Comparison of ENCODE assay signal across 10 mouse cellular contexts in genomic region chr7:100924200-100924599, GRCm38 (mm10). TPM values are rescaled to one million over a fixed set of nuclear protein-coding genes. Genes with fewer than 3 reads are reported as not detected.
DNase-seq lines count a peak whose midpoint lies in the region; ATAC-seq and TF ChIP-seq lines count a peak whose summit lies in the region.
"Had no signal": no experiment of that assay in that cellular context is flagged by ENCODE, and none has a peak within 500 bp of the region (broad histone marks: within the 10 kb centered on the region; RNA-seq: fewer than 3 reads in every experiment).

No protein-coding gene starts in this region.

- H3K9me3 ChIP-seq in heart, embryonic 16.5 days (replicated peaks; ENCODE audit: control insufficient read depth, low read length): no peaks in the 10 kb centered on the region
- H3K9me3 ChIP-seq in lung, postnatal 0 days (ENCODE audit: low read length): no peaks in the 10 kb centered on the region
- no peaks in the 10 kb centered on the region for H3K9me3 ChIP-seq in intestine, embryonic 15.5 days
- H3K9me3 ChIP-seq in neural tube, embryonic 15.5 days (replicated peaks): no peaks in the 10 kb centered on the region

- H3K4me2 ChIP-seq in heart, embryonic 16.5 days (ENCODE audit: low read depth, low read length): peak overlapping the region; percentile 90
- H3K4me2 ChIP-seq in lung, postnatal 0 days (replicated peaks; ENCODE audit: low read depth, low read length): peak overlapping the region; percentile 91
- H3K4me2 ChIP-seq in intestine, embryonic 15.5 days (replicated peaks): peak overlapping the region; percentile 86
- peak overlapping the region; percentile 74 for H3K4me2 ChIP-seq in neural tube, embryonic 15.5 days

- WGBS in heart, embryonic 16.5 days: 68% methylated on average over 5 of the region's 5 CpGs
- WGBS in lung, postnatal 0 days: 57% methylated on average over 5 of the region's 5 CpGs
- WGBS in intestine, embryonic 15.5 days: 68% methylated on average over 5 of the region's 5 CpGs
- 91% methylated on average over 5 of the region's 5 CpGs for WGBS in neural tube, embryonic 15.5 days

- no peaks in the 10 kb centered on the region for H3K27me3 ChIP-seq in heart, embryonic 16.5 days (ENCODE audit: control insufficient read depth, insufficient read depth, low read length)
- H3K27me3 ChIP-seq in lung, postnatal 0 days (replicated peaks; ENCODE audit: insufficient read depth, low read length): no peaks in the 10 kb centered on the region
- no peaks in the 10 kb centered on the region for H3K27me3 ChIP-seq in intestine, embryonic 15.5 days (replicated peaks)
- H3K27me3 ChIP-seq in neural tube, embryonic 15.5 days (replicated peaks): 0 out of 2 replicates have a peak, but pooled peaks cover 5% of the 10 kb centered on the region

- H3K4me3 ChIP-seq in heart, embryonic 16.5 days (ENCODE audit: low read length): 0 out of 2 replicates have a peak overlapping the region, but pooled peaks have one; percentile 15
- no peak overlapping the region for H3K4me3 ChIP-seq in lung, postnatal 0 days (ENCODE audit: low read depth, low read length)
- H3K4me3 ChIP-seq in intestine, embryonic 15.5 days (replicated peaks): 0 out of 2 replicates have a peak overlapping the region, but pooled peaks have one; percentile 6
- H3K4me3 ChIP-seq in neural tube, embryonic 15.5 days (replicated peaks): no peak overlapping the region

- peak overlapping the region; percentile 25; the same call in 1 of the 2 replicates for H3K27ac ChIP-seq in heart, embryonic 16.5 days (ENCODE audit: low read length)
- H3K27ac ChIP-seq in lung, postnatal 0 days (ENCODE audit: low read length): peak overlapping the region; percentile 57; the same call in 1 of the 2 replicates
- 0 out of 2 replicates have a peak overlapping the region, but pooled peaks have one; percentile 20 for H3K27ac ChIP-seq in intestine, embryonic 15.5 days
- H3K27ac ChIP-seq in neural tube, embryonic 15.5 days (replicated peaks): no peak overlapping the region

- H3K36me3 ChIP-seq in heart, embryonic 16.5 days (ENCODE audit: control insufficient read depth, insufficient read depth): peaks cover 2% of the 10 kb centered on the region; the same call in 1 of the 2 replicates
- H3K36me3 ChIP-seq in lung, postnatal 0 days (ENCODE audit: insufficient read depth, low read length): no peaks in the 10 kb centered on the region
- peaks cover 9% of the 10 kb centered on the region for H3K36me3 ChIP-seq in intestine, embryonic 15.5 days
- H3K36me3 ChIP-seq in neural tube, embryonic 15.5 days: no peaks in the 10 kb centered on the region

- H3K9ac ChIP-seq in heart, embryonic 16.5 days (ENCODE audit: low read length): peak overlapping the region; percentile 31
- H3K9ac ChIP-seq in lung, postnatal 0 days (replicated peaks; ENCODE audit: low read depth): no peak overlapping the region
- peak overlapping the region; percentile 21; the same call in 1 of the 2 replicates for H3K9ac ChIP-seq in intestine, embryonic 15.5 days
- H3K9ac ChIP-seq in neural tube, embryonic 15.5 days (replicated peaks): no peak overlapping the region

- intact Hi-C loops in heart, postnatal 36 days (cut with DNase I): no loop called here

- ATAC-seq in heart, embryonic 16.5 days (replicated peaks; ENCODE audit: extremely low read depth, insufficient read depth, low FRiP score): no peak
- no peak for ATAC-seq in lung, postnatal 0 days
- ATAC-seq in intestine, embryonic 15.5 days: no peak
- ATAC-seq in neural tube, embryonic 15.5 days (ENCODE audit: low FRiP score): no peak

- no peak for TF ChIP-seq EP300 in lung, postnatal 0 days (IDR thresholded peaks at IDR 0.05)

- H3K4me1 ChIP-seq in heart, embryonic 16.5 days (ENCODE audit: control insufficient read depth, insufficient read depth, low read length): peaks cover 81% of the 10 kb centered on the region
- H3K4me1 ChIP-seq in lung, postnatal 0 days (ENCODE audit: insufficient read depth, low read depth, low read length): peaks cover 65% of the 10 kb centered on the region
- H3K4me1 ChIP-seq in intestine, embryonic 15.5 days (replicated peaks): peaks cover 90% of the 10 kb centered on the region
- H3K4me1 ChIP-seq in neural tube, embryonic 15.5 days: peaks cover 66% of the 10 kb centered on the region

- no peak for TF ChIP-seq CTCF in lung, postnatal 0 days (IDR thresholded peaks at IDR 0.05)

- no peak for DNase-seq in heart, postnatal 36 days
- no peak for DNase-seq in lung, postnatal 0 days (ENCODE audit: low spot score)
- no peak for DNase-seq in lung, postnatal 25 days (ENCODE audit: low spot score)
- no peak for DNase-seq in embryo, embryonic 10.5 days (ENCODE audit: low spot score)
- DNase-seq in urinary bladder, postnatal 14 days (ENCODE audit: low spot score): no peak
- DNase-seq: lung, adult 18-20 months had no signal

RNA-seq across cellular contexts. Expression of gene Arhgef17, which starts 7.7 kb away (rescaled TPM):
- 5.1 and 6.5 TPM in 2 replicates for polyA plus RNA-seq in heart, embryonic 16.5 days (2015; fragmentation: Nextera tagmentation; extraction: Ambion mirVana)
- total RNA-seq in heart, postnatal 36 days (2021): 10 to 100 TPM; 24.3 to 29.9 TPM
- polyA plus RNA-seq in lung, postnatal 0 days (2015; fragmentation: Nextera tagmentation; extraction: Ambion mirVana): 5.8 and 7.0 TPM in 2 replicates
- 5.0 and 6.0 TPM in 2 replicates for polyA plus RNA-seq in intestine, embryonic 15.5 days (2015; fragmentation: Nextera tagmentation; extraction: Ambion mirVana)
- 12.2 and 12.9 TPM in 2 replicates for polyA plus RNA-seq in neural tube, embryonic 15.5 days (2015; fragmentation: Nextera tagmentation; extraction: Ambion mirVana)
- total RNA-seq: neutrophil, adult 5-6 weeks had no signal

RNA-seq across cellular contexts. Expression of gene P2ry6, which starts 50.2 kb away (rescaled TPM):
- 5.1 and 5.8 TPM in 2 replicates for polyA plus RNA-seq in heart, embryonic 16.5 days (2015; fragmentation: Nextera tagmentation; extraction: Ambion mirVana)
- total RNA-seq in heart, postnatal 36 days (2021): 1 to 10 TPM; 4.3 to 4.7 TPM
- polyA plus RNA-seq in lung, postnatal 0 days (2015; fragmentation: Nextera tagmentation; extraction: Ambion mirVana): 9.9 and 11.2 TPM in 2 replicates
- polyA plus RNA-seq in intestine, embryonic 15.5 days (2015; fragmentation: Nextera tagmentation; extraction: Ambion mirVana): 8.4 and 10.4 TPM in 2 replicates
- polyA plus RNA-seq in neural tube, embryonic 15.5 days (2015; fragmentation: Nextera tagmentation; extraction: Ambion mirVana): 4.1 and 4.6 TPM in 2 replicates

Comparison
In these comparisons a context has a peak if more than half of its experiments do, and no peak if none do; other contexts are left out.
1. H3K4me3 ChIP-seq: peak in heart, embryonic 16.5 days (single experiment) and intestine, embryonic 15.5 days (single experiment); none in lung, postnatal 0 days (single experiment) and neural tube, embryonic 15.5 days (single experiment).
2. H3K9ac ChIP-seq: peak in heart, embryonic 16.5 days (single experiment) and intestine, embryonic 15.5 days (single experiment); none in lung, postnatal 0 days (single experiment) and neural tube, embryonic 15.5 days (single experiment).
3. Peak in every context shown above with its lines, with median percentiles within 50 percentile points of each other: H3K4me2 ChIP-seq.